Mouse (Mus musculus) heart, postnatal 0 days (tissue): ENCODE data around the gene Slc25a30.

Source experiments
- CTCF ChIP-seq: IDR thresholded peaks from 2 replicates; pipeline ENCODE4 v1.5.1; 2016; ENCODE audit warnings: antibody characterized with exemption, control low read depth, low read depth
- EP300 ChIP-seq: IDR thresholded peaks from 2 replicates; pipeline ENCODE4 v1.6.1; 2016; ENCODE audit warnings: antibody characterized with exemption, low read depth

GRCm38 (mm10) chr14:75757821-75758220, 29.0 kb downstream of the Slc25a30 start:
- TF ChIP-seq CTCF (no peak), EP300 (no peak)
